Mouse (Mus musculus): ENCODE measurements around the gene Zfp648.

The Zfp648 gene

GRCm38 (mm10) chr1:154220566-154220965 lies 19.6 kb downstream of the Zfp648 start:
- DNase-seq (ENCODE audit: low spot score in 2 of 2) = no peak

GRCm38 (mm10) chr1:154223807-154224207 lies 22.8 kb downstream of the Zfp648 start:
- no peak for DNase-seq (ENCODE audit: low spot score in 2 of 2)

DNA sequence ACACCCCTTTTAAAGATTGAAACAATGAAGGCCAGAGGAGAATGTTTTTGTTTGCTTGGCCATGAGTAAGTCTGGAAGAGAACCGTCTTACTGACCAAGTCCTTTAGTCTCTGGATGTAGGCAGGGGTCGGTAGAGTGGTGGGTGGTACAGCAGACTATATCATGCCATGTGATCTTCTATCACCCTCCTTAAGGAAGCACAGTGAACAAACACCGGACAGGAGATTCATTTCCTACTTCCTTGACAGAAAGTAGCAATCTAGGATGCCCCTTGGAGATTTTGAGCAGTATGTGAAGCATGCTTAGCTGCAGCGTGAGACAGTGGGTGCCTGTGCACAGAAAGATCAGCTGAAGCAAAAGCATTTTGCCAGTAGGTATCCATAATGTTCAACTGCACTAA lies 31.6 kb downstream of the Zfp648 start:
- DNase-seq (ENCODE audit: low spot score in 2 of 2) = no peak

GRCm38 (mm10) chr1:154233033-154233432 lies 32.0 kb downstream of the Zfp648 start:
- DNase-seq (ENCODE audit: low spot score in 2 of 2) = no peak

GRCm38 (mm10) chr1:154234814-154235213 lies 33.8 kb downstream of the Zfp648 start:
- no peak for DNase-seq (ENCODE audit: low spot score in 2 of 2)

DNA sequence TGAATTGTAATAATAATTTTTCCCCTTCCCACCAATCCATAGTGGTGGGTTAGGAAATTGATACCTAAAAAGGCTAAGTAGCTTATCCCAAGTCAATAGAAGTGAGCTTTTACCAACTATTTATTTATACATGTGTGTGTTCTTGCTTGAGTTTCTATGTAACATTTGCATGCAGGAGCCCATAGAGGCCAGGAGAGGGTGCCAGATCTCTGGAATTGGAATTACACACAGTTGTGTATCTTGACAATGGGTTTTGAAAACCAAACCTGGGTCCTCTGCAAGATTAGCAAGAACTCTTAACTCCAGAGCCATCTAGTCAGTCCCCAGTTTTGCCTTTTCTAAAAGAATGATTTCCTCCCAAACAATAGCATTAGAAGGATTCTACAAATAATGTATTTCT lies 37.9 kb downstream of the Zfp648 start:
- DNase-seq (ENCODE audit: low spot score in 2 of 2) = no peak

DNA sequence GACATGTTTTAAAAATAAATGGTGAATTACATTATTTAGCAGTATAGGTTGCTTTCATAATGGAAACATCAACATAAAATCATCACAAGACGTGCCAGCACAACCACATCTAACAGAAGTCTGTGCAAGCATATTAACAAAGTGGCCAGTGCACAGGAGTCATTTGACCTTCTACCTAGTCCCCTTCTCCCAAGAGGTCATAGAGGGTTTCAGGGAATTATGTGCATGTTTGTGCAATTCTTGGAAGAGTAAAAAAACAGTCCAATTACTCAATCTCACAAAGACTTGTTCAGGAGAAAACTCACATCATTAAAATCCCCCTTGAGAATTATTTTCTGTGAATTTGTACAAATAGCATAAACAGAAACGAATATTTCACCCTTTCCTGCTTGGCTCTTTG lies 50.2 kb downstream of the Zfp648 start:
- DNase-seq (ENCODE audit: low spot score in 2 of 2) = no peak

- no peak for DNase-seq (ENCODE audit: low spot score in 2 of 2)
Observed at GRCm38 (mm10) chr1:154252739-154253138, 51.8 kb downstream of the Zfp648 start.

Data from cerebellum, postnatal 4 days (tissue).